15 mouse cellular contexts compared by ENCODE assay signal in the genomic region with DNA sequence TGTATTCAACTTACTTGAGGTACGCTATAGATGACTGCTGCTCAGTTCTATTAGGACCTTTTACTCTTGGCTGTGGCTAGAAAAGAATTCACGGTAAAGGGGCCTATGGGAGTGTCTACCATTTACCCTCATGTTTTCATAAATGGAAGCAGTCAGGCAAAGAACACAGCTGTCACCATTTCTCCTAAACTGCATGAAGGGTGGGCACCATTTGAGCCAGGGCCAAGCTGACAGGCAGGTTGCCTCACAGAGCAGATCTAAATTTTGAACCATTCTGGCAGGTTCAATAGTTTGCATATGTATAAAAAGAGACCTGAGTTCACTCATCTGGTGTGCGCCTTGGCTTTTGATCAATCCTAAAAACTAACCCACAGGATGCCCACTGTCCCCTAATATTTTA.
"Had no signal": no experiment of that assay in that cellular context is flagged by ENCODE, and none has a peak within 500 bp of the region (broad histone marks: within the 10 kb centered on the region; RNA-seq: fewer than 3 reads in every experiment).

No protein-coding gene starts in this region.

- DNase-seq: kidney, adult 9 months; kidney, postnatal 25 days; layer of hippocampus, adult 9-11 months; liver, postnatal 0 days; thymus, adult 18-20 months; thymus, postnatal 36 days had no signal

- H3K4me2 ChIP-seq: limb, embryonic 12.5 days; limb, embryonic 15.5 days; liver, embryonic 11.5 days; lung, embryonic 14.5 days; midbrain, embryonic 12.5 days had no signal

- H3K36me3 ChIP-seq: limb, embryonic 12.5 days; limb, embryonic 15.5 days; midbrain, embryonic 12.5 days had no signal

- H3K4me1 ChIP-seq: limb, embryonic 12.5 days; limb, embryonic 15.5 days; midbrain, embryonic 12.5 days had no signal

- H3K27ac ChIP-seq: layer of hippocampus, adult 2 months; limb, embryonic 12.5 days; limb, embryonic 15.5 days; liver, embryonic 14.5 days; macrophage; midbrain, embryonic 12.5 days had no signal

- H3K4me3 ChIP-seq: layer of hippocampus, adult 2 months; limb, embryonic 12.5 days; limb, embryonic 15.5 days; midbrain, embryonic 12.5 days had no signal

- H3K9ac ChIP-seq: limb, embryonic 12.5 days; limb, embryonic 15.5 days; liver, embryonic 14.5 days; liver, postnatal 0 days; lung, embryonic 14.5 days; midbrain, embryonic 12.5 days had no signal

- ATAC-seq: liver, postnatal 0 days; midbrain, embryonic 16.5 days had no signal

- H3K9me3 ChIP-seq: limb, embryonic 12.5 days; limb, embryonic 15.5 days; midbrain, embryonic 12.5 days had no signal

- H3K27me3 ChIP-seq: limb, embryonic 12.5 days; limb, embryonic 15.5 days; midbrain, embryonic 12.5 days had no signal
